Mouse (Mus musculus): ENCODE data around the gene Mss51.

Mss51 gene

GRCm38 (mm10) chr14:20460216-20460615 is 36.5 kb downstream of the Mss51 start:
- in situ Hi-C loops (cut with MboI; ENCODE audit: low pct_unique_long_range_greater_than_20kb in 1 of 2, low sequenced_read_pairs in 2 of 2, unreplicated experiment in 1 of 2) = no loop called here

- in situ Hi-C loops (cut with MboI; ENCODE audit: low pct_unique_long_range_greater_than_20kb in 1 of 2, low sequenced_read_pairs in 2 of 2, unreplicated experiment in 1 of 2) = loop anchor here in 1 of 2 experiments (10.0 kb wide), 1 partner anchor 64 kb away; the partner anchor contains the start of gene Mrps16
These were observed 38.3 kb downstream of the Mss51 start for GRCm38 (mm10) chr14:20458378-20458777.

- in situ Hi-C loops (cut with MboI; ENCODE audit: low pct_unique_long_range_greater_than_20kb in 1 of 2, low sequenced_read_pairs in 2 of 2, unreplicated experiment in 1 of 2) = loop anchor here in 1 of 2 experiments (10.0 kb wide), 1 partner anchor 58 kb away; the partner anchor contains the start of gene Mrps16
These were observed 43.8 kb downstream of the Mss51 start for GRCm38 (mm10) chr14:20452929-20453328.

- in situ Hi-C loops (cut with MboI; ENCODE audit: low pct_unique_long_range_greater_than_20kb in 1 of 2, low sequenced_read_pairs in 2 of 2, unreplicated experiment in 1 of 2) = loop anchor here in 1 of 2 experiments (10.0 kb wide), 1 partner anchor 57 kb away; the partner anchor contains the start of gene Mrps16
These were observed 44.9 kb downstream of the Mss51 start, which contains the start of gene Cfap70 for GRCm38 (mm10) chr14:20451765-20452331. Cfap70 (minus strand) TSS chr14:20452226.

GRCm38 (mm10) chr14:20451302-20451701 is 45.4 kb downstream of the Mss51 start:
- in situ Hi-C loops (cut with MboI; ENCODE audit: low pct_unique_long_range_greater_than_20kb in 1 of 2, low sequenced_read_pairs in 2 of 2, unreplicated experiment in 1 of 2) = loop anchor here in 1 of 2 experiments (10.0 kb wide), 1 partner anchor 57 kb away; the partner anchor contains the start of gene Mrps16

GRCm38 (mm10) chr14:20447209-20447608 is 49.5 kb downstream of the Mss51 start:
- in situ Hi-C loops (cut with MboI; ENCODE audit: low pct_unique_long_range_greater_than_20kb in 1 of 2, low sequenced_read_pairs in 2 of 2, unreplicated experiment in 1 of 2) = no loop called here

- in situ Hi-C loops (cut with MboI; ENCODE audit: low pct_unique_long_range_greater_than_20kb in 1 of 2, low sequenced_read_pairs in 2 of 2, unreplicated experiment in 1 of 2) = no loop called here
These were observed 54.4 kb downstream of the Mss51 start for GRCm38 (mm10) chr14:20442252-20442651.

- in situ Hi-C loops (cut with MboI; ENCODE audit: low pct_unique_long_range_greater_than_20kb in 1 of 2, low sequenced_read_pairs in 2 of 2, unreplicated experiment in 1 of 2) = no loop called here
These were observed 59.7 kb downstream of the Mss51 start for GRCm38 (mm10) chr14:20436976-20437375.
